Mouse (Mus musculus) MEL (cell line): Measurements from ENCODE around the gene Ppp1r9b.

Experiments used
- CTCF ChIP-seq, 3 experiments: IDR thresholded peaks in 2 of 3; conservative IDR thresholded peaks in 1 of 3; 2 replicates each; pipeline ENCODE4 v1.5.1; 2011 to 2012; ENCODE audit warnings: low read length in 3 of 3, low read depth in 2 of 3, mild to moderate bottlenecking in 2 of 3, improper control_type of control experiment in 1 of 3, inconsistent platforms in 1 of 3, mixed read lengths in 1 of 3, moderate library complexity in 1 of 3; ENCODE audit not compliant: control insufficient read depth in 1 of 3, insufficient read depth in 1 of 3, poor library complexity in 1 of 3, severe bottlenecking in 1 of 3
- MAX ChIP-seq: IDR thresholded peaks from 2 replicates; pipeline ENCODE4 v1.6.1; 2011; ENCODE audit warnings: low read length, improper control_type of control experiment

GRCm38 (mm10) chr11:95007418-95007817 is 16.6 kb downstream of the Ppp1r9b start:
- TF ChIP-seq MAX: no peak
- no peak for TF ChIP-seq CTCF (IDR thresholded peaks at IDR 0.05 in 2 of 3, conservative IDR thresholded peaks at IDR 0.05 in 1 of 3; ENCODE audit: control insufficient read depth in 1 of 3, insufficient read depth in 1 of 3, low read depth in 2 of 3, low read length in 3 of 3, poor library complexity in 1 of 3, severe bottlenecking in 1 of 3)
